In genomic region chr11:45918836-45919235, GRCm38 (mm10) we compare ENCODE assay signal across 28 mouse cellular contexts. TPM values are rescaled to one million over a fixed set of nuclear protein-coding genes. Genes with fewer than 3 reads are reported as not detected.
A peak's percentile ranks its signal among the peaks of the same experiment; 100 is the strongest.
DNase-seq lines count a peak whose midpoint lies in the region; ATAC-seq lines count a peak whose summit lies in the region.
"Had no signal": no experiment of that assay in that cellular context is flagged by ENCODE, and none has a peak within 500 bp of the region (broad histone marks: within the 10 kb centered on the region; RNA-seq: fewer than 3 reads in every experiment).

No protein-coding gene starts in this region.

- DNase-seq in adrenal gland, adult 2 months = peak; percentile 70
- DNase-seq in adrenal gland, postnatal 4 days (ENCODE audit: low spot score in 2 of 2) = no peak
- no peak for DNase-seq in hindbrain, embryonic 11.5 days (ENCODE audit: low spot score)
- DNase-seq in hindbrain, embryonic 10.5 days (ENCODE audit: low spot score) = no peak
- DNase-seq in adrenal gland, postnatal 10 days = peak; percentile 40
- peak; percentile 33 for DNase-seq in retina, postnatal 1 day
- DNase-seq in liver, embryonic 11.5 days (ENCODE audit: low spot score) = no peak
- DNase-seq: cerebellum, adult 11-12 months; cerebellum, adult 9-11 months; embryo, embryonic 11 days; gastrocnemius, postnatal 10 days; kidney, adult 2 months; kidney, postnatal 36 days; liver, postnatal 0 days; midbrain, embryonic 14.5 days had no signal

- H3K4me1 ChIP-seq in hindbrain, embryonic 11.5 days (replicated peaks; ENCODE audit: control insufficient read depth, insufficient read depth, low read length) = peaks cover 6% of the 10 kb centered on the region; the same call in 1 of the 2 replicates
- peaks cover 26% of the 10 kb centered on the region for H3K4me1 ChIP-seq in hindbrain, embryonic 10.5 days (replicated peaks)
- 0 out of 2 replicates have a peak, but pooled peaks cover 4% of the 10 kb centered on the region for H3K4me1 ChIP-seq in liver, embryonic 11.5 days (replicated peaks; ENCODE audit: control insufficient read depth, insufficient read depth, low read length)

- H3K9me3 ChIP-seq in hindbrain, embryonic 11.5 days (ENCODE audit: control insufficient read depth, low read length) = no peaks in the 10 kb centered on the region
- H3K9me3 ChIP-seq in hindbrain, embryonic 10.5 days = no peaks in the 10 kb centered on the region
- H3K9me3 ChIP-seq in liver, embryonic 11.5 days (ENCODE audit: control insufficient read depth, low read length) = no peaks in the 10 kb centered on the region
- H3K9me3 ChIP-seq: embryonic facial prominence, embryonic 15.5 days; forebrain, embryonic 13.5 days; heart, embryonic 10.5 days; hindbrain, embryonic 12.5 days; intestine, embryonic 15.5 days; limb, embryonic 13.5 days; liver, embryonic 12.5 days had no signal

- 0 out of 2 replicates have a peak, but pooled peaks have one; percentile 3 for ATAC-seq in hindbrain, embryonic 11.5 days (ENCODE audit: low FRiP score)
- ATAC-seq in liver, embryonic 11.5 days (replicated peaks; ENCODE audit: low FRiP score) = no peak
- no peak for ATAC-seq in megakaryocyte-erythroid progenitor cell, adult 5-6 weeks (replicated peaks; ENCODE audit: low FRiP score, low TSS enrichment, poor library complexity, severe bottlenecking)
- ATAC-seq: activated CD4-positive, CD25-positive, alpha-beta regulatory T cell, adult 4 months; forebrain, embryonic 13.5 days; hindbrain, postnatal 0 days; intestine, embryonic 15.5 days; liver, embryonic 12.5 days; liver, postnatal 0 days; lung, postnatal 0 days had no signal

- H3K27me3 ChIP-seq in hindbrain, embryonic 11.5 days (ENCODE audit: control insufficient read depth, insufficient read depth, low read length) = no peaks in the 10 kb centered on the region
- H3K27me3 ChIP-seq in hindbrain, embryonic 10.5 days (ENCODE audit: insufficient read depth, poor library complexity, severe bottlenecking) = no peaks in the 10 kb centered on the region
- H3K27me3 ChIP-seq in liver, embryonic 11.5 days (replicated peaks; ENCODE audit: control insufficient read depth, insufficient read depth, low read length) = no peaks in the 10 kb centered on the region
- H3K27me3 ChIP-seq: embryonic facial prominence, embryonic 15.5 days; forebrain, embryonic 13.5 days; hindbrain, embryonic 12.5 days; intestine, embryonic 15.5 days; limb, embryonic 13.5 days had no signal

- no peak overlapping the region for H3K9ac ChIP-seq in hindbrain, embryonic 11.5 days (ENCODE audit: low read depth, low read length)
- H3K9ac ChIP-seq in liver, embryonic 11.5 days (ENCODE audit: low read depth, low read length) = no peak overlapping the region
- H3K9ac ChIP-seq: embryonic facial prominence, embryonic 15.5 days; forebrain, embryonic 13.5 days; hindbrain, embryonic 12.5 days; intestine, embryonic 15.5 days; limb, embryonic 13.5 days; liver, embryonic 12.5 days; liver, postnatal 0 days had no signal

- H3K27ac ChIP-seq in hindbrain, embryonic 11.5 days (ENCODE audit: low read depth, low read length) = no peak overlapping the region
- no peak overlapping the region for H3K27ac ChIP-seq in hindbrain, embryonic 10.5 days
- H3K27ac ChIP-seq in liver, embryonic 11.5 days (ENCODE audit: low read depth, low read length) = no peak overlapping the region
- H3K27ac ChIP-seq: embryonic facial prominence, embryonic 15.5 days; forebrain, embryonic 13.5 days; heart, embryonic 10.5 days; hindbrain, embryonic 12.5 days; hindbrain, postnatal 0 days; intestine, embryonic 15.5 days; layer of hippocampus, adult 2 months; limb, embryonic 13.5 days; liver, embryonic 12.5 days; macrophage had no signal

- H3K36me3 ChIP-seq in hindbrain, embryonic 11.5 days (ENCODE audit: control insufficient read depth, insufficient read depth, low read length) = no peaks in the 10 kb centered on the region
- no peaks in the 10 kb centered on the region for H3K36me3 ChIP-seq in hindbrain, embryonic 10.5 days
- H3K36me3 ChIP-seq in liver, embryonic 11.5 days (ENCODE audit: control insufficient read depth, insufficient read depth, low read length) = no peaks in the 10 kb centered on the region
- H3K36me3 ChIP-seq: embryonic facial prominence, embryonic 15.5 days; heart, embryonic 10.5 days; hindbrain, embryonic 12.5 days; intestine, embryonic 15.5 days; limb, embryonic 13.5 days; liver, embryonic 12.5 days had no signal

- H3K4me2 ChIP-seq in hindbrain, embryonic 11.5 days (replicated peaks; ENCODE audit: low read depth, low read length) = no peak overlapping the region
- H3K4me2 ChIP-seq in liver, embryonic 11.5 days = no peak overlapping the region
- H3K4me2 ChIP-seq: embryonic facial prominence, embryonic 15.5 days; forebrain, embryonic 13.5 days; hindbrain, embryonic 12.5 days; intestine, embryonic 15.5 days; limb, embryonic 13.5 days; liver, embryonic 12.5 days had no signal

- 77% methylated on average over 4 of the region's 4 CpGs for WGBS in hindbrain, embryonic 11.5 days
- 79% methylated on average over 4 of the region's 4 CpGs for WGBS in hindbrain, embryonic 10.5 days
- WGBS in liver, embryonic 11.5 days = 82% methylated on average over 4 of the region's 4 CpGs

- H3K4me3 ChIP-seq in hindbrain, embryonic 11.5 days (ENCODE audit: low read depth, low read length) = no peak overlapping the region
- no peak overlapping the region for H3K4me3 ChIP-seq in hindbrain, embryonic 10.5 days
- H3K4me3 ChIP-seq in liver, embryonic 11.5 days (ENCODE audit: low read depth, low read length) = no peak overlapping the region
- H3K4me3 ChIP-seq: embryonic facial prominence, embryonic 15.5 days; forebrain, embryonic 13.5 days; heart, embryonic 10.5 days; hindbrain, embryonic 12.5 days; intestine, embryonic 15.5 days; layer of hippocampus, adult 2 months; limb, embryonic 13.5 days; liver, embryonic 12.5 days had no signal

RNA-seq across cellular contexts. Expression of gene Lsm11, which starts 25.9 kb away (rescaled TPM):
- 10 to 100 TPM in 1 of 2 experiments, 1 to 10 TPM in 1; 7.0 to 19.1 TPM for total RNA-seq in adrenal gland, adult 2 months (2021)
- polyA plus RNA-seq in adrenal gland, adult 2 months (2012; rRNA removed) = 4.8 and 6.9 TPM in 2 replicates
- 10 to 100 TPM; 10.0 to 12.4 TPM for total RNA-seq in adrenal gland, postnatal 4 days (2021)
- 10.6 and 12.0 TPM in 2 replicates for polyA plus RNA-seq in hindbrain, embryonic 11.5 days (2014; fragmentation: Nextera tagmentation; extraction: Ambion mirVana)
- polyA plus RNA-seq in hindbrain, embryonic 10.5 days (2016; fragmentation: Nextera tagmentation; extraction: Ambion mirVana) = 8.0 and 8.7 TPM in 2 replicates
- total RNA-seq in adrenal gland, postnatal 10 days (2021) = 1 to 10 TPM; 7.8 to 9.9 TPM
- polyA plus RNA-seq in liver, embryonic 11.5 days (2014; fragmentation: Nextera tagmentation; extraction: Ambion mirVana) = 7.3 and 8.3 TPM in 2 replicates
- 3.6 and 4.4 TPM in 2 replicates for total RNA-seq in megakaryocyte-erythroid progenitor cell, adult 5-6 weeks (2014; fragmentation: Nextera tagmentation)
- 2.3 and 6.4 TPM in 2 replicates for total RNA-seq in megakaryocyte-erythroid progenitor cell, adult 5-6 weeks (2017)

RNA-seq across cellular contexts. Expression of gene Thg1l, which starts 36.5 kb away (rescaled TPM):
- total RNA-seq in adrenal gland, adult 2 months (2021) = 10 to 100 TPM; 16.9 to 17.8 TPM
- polyA plus RNA-seq in adrenal gland, adult 2 months (2012; rRNA removed) = 3.4 and 4.6 TPM in 2 replicates
- total RNA-seq in adrenal gland, postnatal 4 days (2021) = 10 to 100 TPM; 21.2 to 21.3 TPM
- 13.1 and 15.7 TPM in 2 replicates for polyA plus RNA-seq in hindbrain, embryonic 11.5 days (2014; fragmentation: Nextera tagmentation; extraction: Ambion mirVana)
- 13.5 and 15.6 TPM in 2 replicates for polyA plus RNA-seq in hindbrain, embryonic 10.5 days (2016; fragmentation: Nextera tagmentation; extraction: Ambion mirVana)
- total RNA-seq in adrenal gland, postnatal 10 days (2021) = 10 to 100 TPM; 16.6 to 19.4 TPM
- polyA plus RNA-seq in liver, embryonic 11.5 days (2014; fragmentation: Nextera tagmentation; extraction: Ambion mirVana) = 18.2 and 19.1 TPM in 2 replicates
- 25.1 and 33.2 TPM in 2 replicates for total RNA-seq in megakaryocyte-erythroid progenitor cell, adult 5-6 weeks (2014; fragmentation: Nextera tagmentation)
- total RNA-seq in megakaryocyte-erythroid progenitor cell, adult 5-6 weeks (2017) = 43.7 and 54.6 TPM in 2 replicates

Comparison
In these comparisons a context has a peak if more than half of its experiments do, and no peak if none do; other contexts are left out.
1. DNase-seq: peak in adrenal gland, adult 2 months (single experiment), adrenal gland, postnatal 10 days (single experiment) and retina, postnatal 1 day (single experiment); none in adrenal gland, postnatal 4 days (0 of 2), hindbrain, embryonic 11.5 days (single experiment), hindbrain, embryonic 10.5 days (single experiment) and liver, embryonic 11.5 days (single experiment).